In the genomic region with DNA sequence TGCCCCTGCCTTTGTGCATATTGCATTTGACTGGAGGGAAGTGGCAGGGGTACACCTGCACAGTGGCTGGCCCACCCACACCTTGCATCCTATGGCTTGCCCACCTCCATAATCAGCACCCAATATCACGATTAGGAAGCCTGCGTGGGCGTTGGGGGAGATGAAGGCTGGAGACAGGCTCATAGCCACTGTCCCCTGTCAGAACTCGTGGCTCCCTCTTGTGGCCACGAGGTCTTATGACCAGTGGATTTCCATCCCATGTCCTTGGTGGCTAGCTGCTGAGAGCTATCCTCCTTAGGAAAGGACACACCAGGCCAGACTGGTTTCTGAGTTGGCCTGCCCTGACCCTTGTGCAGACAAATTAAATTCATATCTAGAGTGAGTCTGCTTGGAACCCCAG, we compare ENCODE assay signal across 8 mouse cellular contexts.
A peak's percentile ranks its signal among the peaks of the same experiment; 100 is the strongest.
DNase-seq lines count a peak whose midpoint lies in the region; ATAC-seq lines count a peak whose summit lies in the region.

No protein-coding gene starts in this region.

- intact Hi-C loops in gastrocnemius, postnatal 14 days (cut with DNase I; ENCODE audit: low total_unique reads) = loop anchor here (5.0 kb wide), 1 partner anchor 38 kb away; no protein-coding TSS in a partner anchor
- intact Hi-C loops in left cerebral cortex, postnatal 36 days (cut with DNase I) = loop anchor here (1.0 to 5.0 kb wide), 2 partner anchors 36 to 253 kb away; no protein-coding TSS in a partner anchor

- peak; percentile 55 for DNase-seq in liver
- DNase-seq in gastrocnemius, postnatal 14 days = peak; percentile 63
- peak; percentile 78 for DNase-seq in left cerebral cortex, postnatal 36 days (ENCODE audit: low spot score in 2 of 2)
- peak; percentile 18 to 53 for DNase-seq in spleen, postnatal 10 days (ENCODE audit: low spot score in 2 of 2)

- H3K4me2 ChIP-seq in liver, embryonic 12.5 days = no peak overlapping the region
- no peak overlapping the region for H3K4me2 ChIP-seq in intestine, embryonic 16.5 days (ENCODE audit: low read depth, low read length)
- H3K4me2 ChIP-seq in midbrain, embryonic 15.5 days = no peak overlapping the region

- no peak overlapping the region for H3K9ac ChIP-seq in liver, embryonic 12.5 days
- no peak overlapping the region for H3K9ac ChIP-seq in intestine, embryonic 16.5 days (ENCODE audit: low read depth, low read length)
- H3K9ac ChIP-seq in midbrain, embryonic 15.5 days = no peak overlapping the region

- no peak overlapping the region for H3K27ac ChIP-seq in liver, embryonic 12.5 days
- no peak overlapping the region for H3K27ac ChIP-seq in intestine, embryonic 16.5 days (ENCODE audit: low read length)
- peak overlapping the region; percentile 21; the same call in 1 of the 2 replicates for H3K27ac ChIP-seq in midbrain, embryonic 15.5 days

- ATAC-seq in liver, embryonic 12.5 days = no peak
- ATAC-seq in common myeloid progenitor, adult 5-6 weeks (replicated peaks; ENCODE audit: low read depth, poor library complexity, severe bottlenecking) = peak; percentile 84
- ATAC-seq in intestine, embryonic 16.5 days = peak; percentile 65; the same call in 1 of the 2 replicates
- peak; percentile 67 for ATAC-seq in midbrain, embryonic 15.5 days (replicated peaks)

- H3K9me3 ChIP-seq in liver, embryonic 12.5 days (replicated peaks) = no peaks in the 10 kb centered on the region
- no peaks in the 10 kb centered on the region for H3K9me3 ChIP-seq in intestine, embryonic 16.5 days (ENCODE audit: control insufficient read depth, low read length)
- no peaks in the 10 kb centered on the region for H3K9me3 ChIP-seq in midbrain, embryonic 15.5 days

- no peaks in the 10 kb centered on the region for H3K36me3 ChIP-seq in liver, embryonic 12.5 days
- H3K36me3 ChIP-seq in intestine, embryonic 16.5 days (ENCODE audit: control insufficient read depth, insufficient read depth, low read length) = no peaks in the 10 kb centered on the region
- no peaks in the 10 kb centered on the region for H3K36me3 ChIP-seq in midbrain, embryonic 15.5 days (replicated peaks)

- 4% methylated on average over 5 of the region's 5 CpGs for WGBS in liver, embryonic 12.5 days (ENCODE audit: insufficient replicate concordance)
- WGBS in intestine, embryonic 16.5 days = 5% methylated on average over 5 of the region's 5 CpGs
- 2% methylated on average over 5 of the region's 5 CpGs for WGBS in midbrain, embryonic 15.5 days

- no peaks in the 10 kb centered on the region for H3K4me1 ChIP-seq in liver, embryonic 12.5 days
- H3K4me1 ChIP-seq in intestine, embryonic 16.5 days (ENCODE audit: control insufficient read depth, insufficient read depth, low read length) = no peaks in the 10 kb centered on the region
- H3K4me1 ChIP-seq in midbrain, embryonic 15.5 days = peaks cover 26% of the 10 kb centered on the region

- peaks cover 50% of the 10 kb centered on the region for H3K27me3 ChIP-seq in liver, embryonic 12.5 days (replicated peaks)
- no peaks in the 10 kb centered on the region; the same call in 1 of the 2 replicates for H3K27me3 ChIP-seq in intestine, embryonic 16.5 days (replicated peaks; ENCODE audit: control insufficient read depth, insufficient read depth, low read length)
- H3K27me3 ChIP-seq in midbrain, embryonic 15.5 days (replicated peaks) = no peaks in the 10 kb centered on the region

- H3K4me3 ChIP-seq in liver, embryonic 12.5 days = no peak overlapping the region
- H3K4me3 ChIP-seq in intestine, embryonic 16.5 days (ENCODE audit: low read length) = no peak overlapping the region
- no peak overlapping the region for H3K4me3 ChIP-seq in midbrain, embryonic 15.5 days
